Mouse (Mus musculus) myocyte (in vitro differentiated cells): ENCODE data around the gene Gmpr2.

Source experiments
- CEBPB ChIP-seq: IDR thresholded peaks from 2 replicates; pipeline ENCODE4 v1.6.1; 2011; ENCODE audit warnings: mild to moderate bottlenecking, moderate library complexity; ENCODE audit not compliant: poor library complexity, insufficient read depth, severe bottlenecking
- E2F4 ChIP-seq: IDR thresholded peaks from one replicate; pipeline ENCODE4 v1.6.1; 2011; ENCODE audit warnings: mild to moderate bottlenecking, control low read depth, moderate library complexity; ENCODE audit not compliant: insufficient read depth
- MAX ChIP-seq: IDR thresholded peaks from one replicate; pipeline ENCODE4 v1.6.1; 2011; ENCODE audit warnings: low read depth, mild to moderate bottlenecking, control low read depth
- MYOD1 ChIP-seq, 3 experiments: IDR thresholded peaks; one replicate each; pipeline ENCODE4 v1.6.1; 2011; ENCODE audit warnings: control low read depth in 2 of 3, low read depth in 2 of 3, mild to moderate bottlenecking in 2 of 3, moderate library complexity in 1 of 3; ENCODE audit not compliant: insufficient read length in 2 of 3, control insufficient read depth in 1 of 3
- MYOG ChIP-seq, 3 experiments: IDR thresholded peaks; one replicate each; pipeline ENCODE4 v1.6.1; 2011; ENCODE audit warnings: control low read depth in 2 of 3, low read depth in 2 of 3, mild to moderate bottlenecking in 2 of 3; ENCODE audit not compliant: insufficient read length in 2 of 3, control insufficient read depth in 1 of 3, insufficient read depth in 1 of 3
- POLR2A ChIP-seq: IDR thresholded peaks from one replicate; pipeline ENCODE4 v1.6.1; 2011; ENCODE audit warnings: low read depth, mild to moderate bottlenecking, control low read depth, moderate library complexity; ENCODE audit not compliant: insufficient read length
- POLR2AphosphoS2 ChIP-seq: IDR thresholded peaks from one replicate; pipeline ENCODE4 v1.6.1; 2011; ENCODE audit warnings: low read depth, control low read depth; ENCODE audit not compliant: insufficient read length
- REST ChIP-seq: IDR thresholded peaks from one replicate; pipeline ENCODE4 v1.6.1; 2011; ENCODE audit warnings: mild to moderate bottlenecking, control low read depth, moderate library complexity; ENCODE audit not compliant: insufficient read depth, insufficient read length
- SRF ChIP-seq: IDR thresholded peaks from one replicate; pipeline ENCODE4 v1.6.1; 2011; ENCODE audit warnings: low read depth; ENCODE audit not compliant: control insufficient read depth, insufficient read length
- TCF12 ChIP-seq: IDR thresholded peaks from one replicate; pipeline ENCODE4 v1.6.1; 2011; ENCODE audit warnings: mild to moderate bottlenecking, control low read depth; ENCODE audit not compliant: poor library complexity, insufficient read depth, severe bottlenecking
- TCF3 ChIP-seq: IDR thresholded peaks from one replicate; pipeline ENCODE4 v1.6.1; 2011; ENCODE audit warnings: low read depth, control low read depth; ENCODE audit not compliant: insufficient read length
- USF1 ChIP-seq: IDR thresholded peaks from one replicate; pipeline ENCODE4 v1.6.1; 2011; ENCODE audit warnings: low read depth, mild to moderate bottlenecking, control low read depth, moderate library complexity

DNA sequence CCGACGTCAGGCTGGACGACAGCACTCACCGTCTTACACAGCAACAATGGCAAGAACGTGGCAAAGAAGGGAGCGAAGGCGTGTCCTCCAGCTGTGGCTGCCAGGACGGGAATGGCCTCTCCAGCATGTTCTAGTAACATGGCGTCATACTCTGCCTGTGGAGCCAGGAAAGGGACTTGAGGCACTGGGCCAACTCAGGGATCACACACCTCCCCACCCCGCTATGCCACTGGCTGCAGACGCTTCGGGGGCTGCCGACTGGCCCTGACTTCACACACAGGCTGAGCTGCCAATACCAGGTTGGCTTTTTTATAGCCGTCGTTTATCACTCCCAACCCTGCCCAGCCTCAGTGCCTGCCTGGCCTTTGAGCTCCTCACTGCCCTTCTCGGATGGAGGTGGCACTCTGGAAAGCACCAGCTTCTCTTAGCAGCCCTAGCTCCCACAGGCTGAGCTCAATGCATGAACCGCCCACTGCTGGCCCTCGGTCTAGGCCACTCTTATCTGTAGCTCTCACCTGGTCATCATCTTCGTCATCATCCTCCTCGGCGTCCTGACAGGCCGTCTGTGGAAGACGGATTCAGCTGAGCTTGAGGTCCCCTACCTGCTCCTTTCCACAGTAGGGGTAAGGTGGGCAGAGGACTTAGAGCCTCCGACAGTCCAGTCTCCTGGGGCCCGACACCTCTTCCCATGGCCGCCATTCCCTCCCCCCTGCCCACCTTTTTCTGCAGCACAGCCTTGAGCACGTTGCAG is 43.5 kb upstream of the Gmpr2 start:
- TF ChIP-seq POLR2A (no peak), MYOG (IDR thresholded peaks at IDR 0.05; ENCODE audit: control insufficient read depth in 1 of 3, insufficient read depth in 1 of 3, insufficient read length in 2 of 3, low read depth in 2 of 3) (no peak), TCF3 (no peak), TCF12 (no peak), POLR2AphosphoS2 (no peak), MAX (no peak), CEBPB (no peak), USF1 (no peak), E2F4 (no peak), MYOD1 (IDR thresholded peaks at IDR 0.05; ENCODE audit: control insufficient read depth in 1 of 3, insufficient read length in 2 of 3, low read depth in 2 of 3) (no peak), REST (no peak), SRF (no peak)
